Mouse (Mus musculus) cerebellum, adult 2 months (tissue): ENCODE measurements at regions not wholly inside any gene's neighbourhood (a gene's known extent, or its start where the extent isn't known, plus 50 kb on each side); places are given as distances from the start of the nearest gene placed in this dataset.

Experiments
- DNase-seq, 2 experiments: peaks; one replicate each; pipeline ENCODE4 v3.0.0; 2021
- H3K27ac ChIP-seq: fragments of 200-500 bp; 2 replicates; pipeline ENCODE4 v1.5.1; 2012; ENCODE audit warnings: low read length, control low read depth, inconsistent platforms; ENCODE audit not compliant: insufficient read depth
- H3K27me3 ChIP-seq: fragments of 200-500 bp; 2 replicates; pipeline ENCODE4 v1.6.1; 2012; ENCODE audit warnings: inconsistent platforms, mild to moderate bottlenecking, low read length, moderate library complexity; ENCODE audit not compliant: control insufficient read depth, insufficient read depth
- H3K4me1 ChIP-seq: fragments of 200-500 bp; 2 replicates; pipeline ENCODE4 v1.6.1; 2011; ENCODE audit warnings: low read length; ENCODE audit not compliant: control insufficient read depth, insufficient read depth
- H3K4me3 ChIP-seq: fragments of 200-500 bp; replicated peaks from 2 replicates; pipeline ENCODE3; 2011; ENCODE audit warnings: mild to moderate bottlenecking, low read depth, low read length, control low read depth; ENCODE audit not compliant: insufficient read depth
- CTCF ChIP-seq: fragments of 200-500 bp; IDR thresholded peaks from 2 replicates; pipeline ENCODE4 v1.5.1; 2011; ENCODE audit warnings: low read depth, mild to moderate bottlenecking, control low read depth, low read length, moderate library complexity, borderline replicate concordance; ENCODE audit not compliant: insufficient read depth
- POLR2A ChIP-seq: fragments of 200-500 bp; IDR thresholded peaks from 2 replicates; pipeline ENCODE4 v1.6.1; 2011; ENCODE audit warnings: low read length, control low read depth, borderline replicate concordance; ENCODE audit not compliant: insufficient read depth
- WGBS: fragments of 180-500 bp; shearing (Covaris S2); methylation state at CpG from one replicate; pipeline ENCODE4 v1.1.7; 2018; 5-methylcytosine and 5-hydroxymethylcytosine counted together

GRCm38 (mm10) chr15:61183751-61184596 lies 261.2 kb upstream of the A1bg start:
- H3K4me1 ChIP-seq, result no peaks in the 10 kb centered on the region
- H3K27ac ChIP-seq, result no peak overlapping the region
- WGBS, result 28% methylated on average over 11 of the region's 11 CpGs
- TF ChIP-seq POLR2A (no peak), CTCF (no peak)
- DNase-seq, result no peak
- no peak overlapping the region for H3K4me3 ChIP-seq
- no peaks in the 10 kb centered on the region for H3K27me3 ChIP-seq

DNA sequence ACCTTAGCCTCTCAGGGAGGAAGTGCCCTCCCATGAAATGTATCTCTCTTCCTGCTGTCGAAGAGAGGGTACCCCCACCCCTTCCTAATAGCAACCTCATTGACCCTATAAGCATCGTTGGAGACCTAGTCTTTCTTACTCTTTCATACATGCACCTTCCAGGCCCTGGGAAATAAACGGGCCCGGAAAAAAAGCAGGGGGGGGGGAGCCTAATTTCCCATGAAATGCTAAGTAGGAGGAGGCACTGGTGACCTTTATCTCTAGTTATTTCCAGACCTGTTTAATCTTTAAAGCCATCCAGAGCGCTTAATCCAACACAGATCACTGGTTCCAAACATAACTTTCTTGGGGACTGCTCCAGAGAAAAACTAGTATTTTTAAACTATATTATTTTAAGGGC lies 260.5 kb upstream of the A1bg start:
- no peak for DNase-seq
- no peaks in the 10 kb centered on the region for H3K27me3 ChIP-seq
- H3K4me3 ChIP-seq, result no peak overlapping the region
- no peaks in the 10 kb centered on the region for H3K4me1 ChIP-seq
- 33% methylated on average over 5 of the region's 5 CpGs for WGBS
- TF ChIP-seq CTCF (no peak), POLR2A (no peak)
- no peak overlapping the region for H3K27ac ChIP-seq

DNA sequence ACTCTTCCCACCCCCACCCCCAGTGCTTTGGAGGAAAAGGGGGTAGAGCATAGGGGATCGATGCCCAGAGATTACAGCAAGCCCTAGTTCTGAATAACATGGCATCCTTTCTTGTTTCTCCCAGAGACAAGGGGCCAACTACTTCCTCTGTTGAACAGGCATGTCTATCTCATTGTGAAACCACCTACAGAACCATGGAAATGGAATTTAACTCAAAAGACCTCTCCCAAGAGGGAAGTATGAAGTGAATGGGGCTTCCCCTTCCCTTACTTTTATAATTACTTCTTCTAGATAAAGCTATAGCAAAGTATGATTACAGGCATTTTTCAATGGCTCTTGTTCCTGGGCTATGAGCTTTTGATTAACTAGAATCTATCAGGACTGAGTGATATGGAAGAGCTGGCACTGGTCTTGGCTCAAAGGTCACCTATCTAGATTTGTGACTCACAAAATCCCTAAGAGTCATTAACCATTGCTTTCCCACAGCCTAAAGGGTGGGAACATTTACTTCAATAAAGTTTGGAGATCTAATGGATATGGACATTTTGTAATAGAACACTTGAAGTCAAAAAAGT lies 246.1 kb upstream of the A1bg start:
- Histone ChIP-seq H3K4me1 (no peaks in the 10 kb centered on the region), H3K4me3 (no peak overlapping the region), H3K27ac (no peak overlapping the region), H3K27me3 (no peaks in the 10 kb centered on the region)
- no peak for DNase-seq
- 97% methylated on average over 1 of the region's 1 CpGs for WGBS
- TF ChIP-seq CTCF (no peak), POLR2A (no peak)

- 15% methylated on average over 5 of the region's 5 CpGs for WGBS
- TF ChIP-seq POLR2A (no peak), CTCF (no peak)
- no peak for DNase-seq
These were observed 242.2 kb upstream of the A1bg start for GRCm38 (mm10) chr15:61165050-61165449.

DNA sequence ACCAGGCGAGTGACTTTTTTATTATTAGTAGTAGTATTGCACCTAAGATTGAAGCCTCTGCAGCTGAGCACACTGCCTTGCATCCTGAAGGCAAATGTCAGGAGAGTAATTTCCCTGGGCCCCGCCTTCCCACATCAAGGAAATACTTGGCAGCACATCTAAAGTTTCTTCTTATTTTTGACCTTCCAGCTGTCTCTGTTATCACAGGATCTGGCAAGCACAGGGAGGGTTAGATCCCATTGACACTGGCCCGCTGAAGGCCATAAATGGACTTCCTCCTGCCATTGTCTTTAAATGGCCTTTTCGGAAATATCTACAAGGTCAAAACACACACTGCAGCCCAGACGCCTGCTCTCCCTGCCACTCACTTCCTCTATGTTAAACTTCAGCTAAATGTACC lies 238.6 kb upstream of the A1bg start:
- H3K4me3 ChIP-seq, result no peak overlapping the region
- no peak for TF ChIP-seq CTCF
- no peak for TF ChIP-seq POLR2A
- no peaks in the 10 kb centered on the region for H3K27me3 ChIP-seq
- no peak for DNase-seq
- no peaks in the 10 kb centered on the region for H3K4me1 ChIP-seq
- H3K27ac ChIP-seq, result no peak overlapping the region
- 80% methylated on average over 5 of the region's 5 CpGs for WGBS

More at GRCm38 (mm10) chr15:61165050-61165449, 242.2 kb upstream of the A1bg start:
- H3K27me3 ChIP-seq, result no peaks in the 10 kb centered on the region
- no peak overlapping the region for H3K27ac ChIP-seq
- H3K4me1 ChIP-seq, result no peaks in the 10 kb centered on the region
- no peak overlapping the region for H3K4me3 ChIP-seq

- no peak for TF ChIP-seq POLR2A
- no peak for TF ChIP-seq CTCF
- Histone ChIP-seq H3K27me3 (no peaks in the 10 kb centered on the region), H3K27ac (no peak overlapping the region), H3K4me1 (no peaks in the 10 kb centered on the region), H3K4me3 (no peak overlapping the region)
- 77% methylated on average over 1 of the region's 1 CpGs for WGBS
- no peak for DNase-seq
These were observed 237.9 kb upstream of the A1bg start for GRCm38 (mm10) chr15:61160666-61161065.

GRCm38 (mm10) chr15:61159552-61159951 lies 236.7 kb upstream of the A1bg start:
- H3K27me3 ChIP-seq, result no peaks in the 10 kb centered on the region
- 97% methylated on average over 5 of the region's 5 CpGs for WGBS
- no peak for DNase-seq
- H3K27ac ChIP-seq, result no peak overlapping the region
- TF ChIP-seq POLR2A, result no peak
- TF ChIP-seq CTCF, result no peak
- H3K4me1 ChIP-seq, result no peaks in the 10 kb centered on the region
- H3K4me3 ChIP-seq, result no peak overlapping the region

DNA sequence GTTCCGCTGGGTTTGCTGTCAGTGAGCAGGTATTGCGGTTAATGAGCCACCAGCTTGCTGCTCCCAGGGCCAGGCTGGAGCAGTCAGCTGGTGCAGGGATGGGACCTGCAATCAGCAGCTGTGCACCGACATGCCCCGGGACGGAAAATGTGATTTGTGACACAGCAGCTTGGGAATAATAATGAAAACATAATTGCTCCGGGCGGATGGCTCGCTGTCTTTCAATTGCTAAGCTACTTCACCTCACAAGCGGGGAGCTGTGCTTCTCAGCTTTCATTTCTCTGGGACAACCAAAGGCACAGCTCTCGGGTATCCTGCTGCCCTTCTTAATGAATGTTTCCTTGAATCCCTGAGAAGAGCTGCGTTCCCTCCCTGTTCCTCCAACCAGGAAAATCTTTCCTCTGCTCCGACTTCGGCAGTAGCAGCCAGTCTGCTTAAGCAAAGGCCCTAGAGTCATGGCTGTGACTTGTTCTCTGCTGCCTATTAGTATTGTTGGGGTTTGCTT lies 235.3 kb upstream of the A1bg start:
- peak; percentile 21 to 30 for DNase-seq
- peak overlapping the region; percentile 37 for H3K4me3 ChIP-seq
- WGBS, result 10% methylated on average over 13 of the region's 13 CpGs
- H3K27me3 ChIP-seq, result no peaks in the 10 kb centered on the region
- H3K4me1 ChIP-seq, result no peaks in the 10 kb centered on the region
- H3K27ac ChIP-seq, result no peak overlapping the region
- no peak for TF ChIP-seq POLR2A
- no peak for TF ChIP-seq CTCF
